Comparison of ENCODE assay signal across 15 mouse cellular contexts in genomic region chr1:74971353-74972050, GRCm38 (mm10). TPM values are rescaled to one million over a fixed set of nuclear protein-coding genes. Genes with fewer than 3 reads are reported as not detected.
DNase-seq lines count a peak whose midpoint lies in the region; ATAC-seq and TF ChIP-seq lines count a peak whose summit lies in the region.
"Had no signal": no experiment of that assay in that cellular context is flagged by ENCODE, and none has a peak within 500 bp of the region (broad histone marks: within the 10 kb centered on the region; RNA-seq: fewer than 3 reads in every experiment).

No protein-coding gene starts in this region.

- peak; percentile 27; the same call in 1 of the 2 replicates for ATAC-seq in lung, embryonic 15.5 days (ENCODE audit: borderline replicate concordance, extremely low read depth, low FRiP score, low TSS enrichment)
- no peak for ATAC-seq in forebrain, embryonic 11.5 days (replicated peaks; ENCODE audit: low FRiP score)
- ATAC-seq in forebrain, postnatal 0 days: no peak

- no peaks in the 10 kb centered on the region for H3K27me3 ChIP-seq in lung, embryonic 15.5 days
- H3K27me3 ChIP-seq in embryonic facial prominence, embryonic 10.5 days (replicated peaks; ENCODE audit: low read depth, poor library complexity, severe bottlenecking): 0 out of 2 replicates have a peak, but pooled peaks cover 6% of the 10 kb centered on the region
- H3K27me3 ChIP-seq in forebrain, embryonic 11.5 days (ENCODE audit: control insufficient read depth, insufficient read depth, low read length): no peaks in the 10 kb centered on the region
- H3K27me3 ChIP-seq in forebrain, postnatal 0 days (ENCODE audit: insufficient read depth, low read length): no peaks in the 10 kb centered on the region
- H3K27me3 ChIP-seq: hindbrain, embryonic 12.5 days had no signal

- no peak overlapping the region for H3K4me3 ChIP-seq in lung, adult 2 months (replicated peaks; ENCODE audit: extremely low read depth, low read depth, low read length)
- no peak overlapping the region for H3K4me3 ChIP-seq in lung, embryonic 15.5 days
- H3K4me3 ChIP-seq in embryonic facial prominence, embryonic 10.5 days: no peak overlapping the region
- H3K4me3 ChIP-seq in forebrain, embryonic 11.5 days (ENCODE audit: low read depth, low read length): no peak overlapping the region
- no peak overlapping the region for H3K4me3 ChIP-seq in forebrain, postnatal 0 days (ENCODE audit: low read depth, low read length)
- H3K4me3 ChIP-seq: heart, adult 2 months; hindbrain, embryonic 12.5 days; myocyte had no signal

- no peak overlapping the region for H3K27ac ChIP-seq in lung, embryonic 15.5 days
- no peak overlapping the region for H3K27ac ChIP-seq in embryonic facial prominence, embryonic 10.5 days (replicated peaks)
- no peak overlapping the region for H3K27ac ChIP-seq in forebrain, embryonic 11.5 days (ENCODE audit: low read depth, low read length)
- no peak overlapping the region for H3K27ac ChIP-seq in forebrain, postnatal 0 days (ENCODE audit: low read depth, low read length)
- H3K27ac ChIP-seq: heart, adult 2 months; hindbrain, embryonic 12.5 days had no signal

- H3K4me1 ChIP-seq in lung, adult 2 months (ENCODE audit: control insufficient read depth, insufficient read depth, low read length): no peaks in the 10 kb centered on the region
- no peaks in the 10 kb centered on the region for H3K4me1 ChIP-seq in lung, embryonic 15.5 days
- H3K4me1 ChIP-seq in embryonic facial prominence, embryonic 10.5 days: peaks cover 5% of the 10 kb centered on the region; the same call in 1 of the 2 replicates
- H3K4me1 ChIP-seq in forebrain, embryonic 11.5 days (replicated peaks; ENCODE audit: control insufficient read depth, insufficient read depth, low read length): no peaks in the 10 kb centered on the region
- no peaks in the 10 kb centered on the region for H3K4me1 ChIP-seq in forebrain, postnatal 0 days (ENCODE audit: insufficient read depth)
- H3K4me1 ChIP-seq: hindbrain, embryonic 12.5 days had no signal

- DNase-seq in lung, adult 18-20 months: peak; percentile 46 to 70
- DNase-seq in lung, adult 2 months: no peak
- peak; percentile 65 for DNase-seq in kidney, postnatal 14 days
- DNase-seq in embryonic facial prominence, embryonic 10.5 days (ENCODE audit: low spot score): no peak
- no peak for DNase-seq in forebrain, embryonic 11.5 days (ENCODE audit: low spot score)
- no peak for DNase-seq in left cerebral cortex, adult 9 months (ENCODE audit: low spot score in 2 of 2)
- no peak for DNase-seq in forebrain, postnatal 0 days
- DNase-seq: adrenal gland, postnatal 25 days; cerebellum, adult 18-20 months; heart, adult 2 months; retina, postnatal 1 day had no signal

- no peak overlapping the region for H3K9ac ChIP-seq in lung, embryonic 15.5 days
- H3K9ac ChIP-seq in forebrain, embryonic 11.5 days (ENCODE audit: low read length): no peak overlapping the region
- no peak overlapping the region for H3K9ac ChIP-seq in forebrain, postnatal 0 days
- H3K9ac ChIP-seq: hindbrain, embryonic 12.5 days had no signal

- WGBS in lung, adult 2 months: 46% methylated on average over 4 of the region's 4 CpGs
- WGBS in lung, embryonic 15.5 days: 39% methylated on average over 4 of the region's 4 CpGs
- WGBS in embryonic facial prominence, embryonic 10.5 days: 67% methylated on average over 4 of the region's 4 CpGs
- 64% methylated on average over 4 of the region's 4 CpGs for WGBS in forebrain, embryonic 11.5 days
- WGBS in forebrain, postnatal 0 days: 67% methylated on average over 4 of the region's 4 CpGs

- H3K9me3 ChIP-seq in lung, embryonic 15.5 days: no peaks in the 10 kb centered on the region
- no peaks in the 10 kb centered on the region for H3K9me3 ChIP-seq in embryonic facial prominence, embryonic 10.5 days
- H3K9me3 ChIP-seq in forebrain, embryonic 11.5 days (ENCODE audit: control insufficient read depth, low read length): no peaks in the 10 kb centered on the region
- H3K9me3 ChIP-seq in forebrain, postnatal 0 days (ENCODE audit: low read length): no peaks in the 10 kb centered on the region
- H3K9me3 ChIP-seq: hindbrain, embryonic 12.5 days had no signal

- no peak for TF ChIP-seq CTCF in lung, adult 2 months (IDR thresholded peaks at IDR 0.05; ENCODE audit: insufficient read depth, low read length)
- TF ChIP-seq CTCF in forebrain, postnatal 0 days (IDR thresholded peaks at IDR 0.05; ENCODE audit: low read depth): no peak

- no peak overlapping the region for H3K4me2 ChIP-seq in lung, embryonic 15.5 days
- no peak overlapping the region for H3K4me2 ChIP-seq in forebrain, embryonic 11.5 days (ENCODE audit: low read depth, low read length, severe bottlenecking)
- H3K4me2 ChIP-seq in forebrain, postnatal 0 days (ENCODE audit: low read depth): no peak overlapping the region
- H3K4me2 ChIP-seq: hindbrain, embryonic 12.5 days had no signal

- no peaks in the 10 kb centered on the region for H3K36me3 ChIP-seq in lung, embryonic 15.5 days
- H3K36me3 ChIP-seq in embryonic facial prominence, embryonic 10.5 days (replicated peaks): no peaks in the 10 kb centered on the region
- no peaks in the 10 kb centered on the region for H3K36me3 ChIP-seq in forebrain, embryonic 11.5 days (ENCODE audit: control insufficient read depth, insufficient read depth, low read length)
- no peaks in the 10 kb centered on the region for H3K36me3 ChIP-seq in forebrain, postnatal 0 days (ENCODE audit: insufficient read depth)
- H3K36me3 ChIP-seq: hindbrain, embryonic 12.5 days had no signal

- no peak for TF ChIP-seq POLR2A in lung, adult 2 months (IDR thresholded peaks at IDR 0.05; ENCODE audit: borderline replicate concordance, extremely low read depth, low read depth, low read length)

RNA-seq across cellular contexts. Expression of gene Ihh, which starts 20.0 kb away (rescaled TPM):
- 0.54 and 1.2 TPM in 2 replicates for polyA plus RNA-seq in lung, adult 2 months (2012; rRNA removed)
- polyA plus RNA-seq in lung, embryonic 15.5 days (2015; fragmentation: Nextera tagmentation; extraction: Ambion mirVana): 0.06 and 0.07 TPM in 2 replicates
- polyA plus RNA-seq in embryonic facial prominence, embryonic 10.5 days (2016; fragmentation: Nextera tagmentation; extraction: Ambion mirVana): 0.11 TPM in 1 of 2 replicates, not detected in the other
- polyA plus RNA-seq in forebrain, embryonic 11.5 days (2014; fragmentation: Nextera tagmentation; extraction: Ambion mirVana): 0.07 and 0.35 TPM in 2 replicates
- 0.08 and 0.29 TPM in 2 replicates for total RNA-seq in forebrain, postnatal 0 days (2014; rRNA removed)
- polyA plus RNA-seq in forebrain, postnatal 0 days (2015; fragmentation: Nextera tagmentation; extraction: Ambion mirVana): 0.11 and 0.19 TPM in 2 replicates

RNA-seq across cellular contexts. Expression of gene Cfap65, which starts 36.1 kb away (rescaled TPM):
- polyA plus RNA-seq in lung, adult 2 months (2012; rRNA removed): 23.0 and 27.7 TPM in 2 replicates
- 0.81 and 0.97 TPM in 2 replicates for polyA plus RNA-seq in lung, embryonic 15.5 days (2015; fragmentation: Nextera tagmentation; extraction: Ambion mirVana)
- polyA plus RNA-seq in embryonic facial prominence, embryonic 10.5 days (2016; fragmentation: Nextera tagmentation; extraction: Ambion mirVana): 0.08 TPM in 1 of 2 replicates, not detected in the other
- 0.11 and 0.25 TPM in 2 replicates for polyA plus RNA-seq in forebrain, embryonic 11.5 days (2014; fragmentation: Nextera tagmentation; extraction: Ambion mirVana)
- 2.1 and 3.4 TPM in 2 replicates for total RNA-seq in forebrain, postnatal 0 days (2014; rRNA removed)
- polyA plus RNA-seq in forebrain, postnatal 0 days (2015; fragmentation: Nextera tagmentation; extraction: Ambion mirVana): 0.52 and 1.1 TPM in 2 replicates
- total RNA-seq: heart, adult 2 months; megakaryocyte progenitor cell, adult 5-6 weeks had no signal
- polyA plus RNA-seq: myocyte had no signal

Comparison
In these comparisons a context has a peak if more than half of its experiments do, and no peak if none do; other contexts are left out.
1. DNase-seq: peak in lung, adult 18-20 months (2 of 2) and kidney, postnatal 14 days (single experiment); none in lung, adult 2 months (single experiment), embryonic facial prominence, embryonic 10.5 days (single experiment), forebrain, embryonic 11.5 days (single experiment), left cerebral cortex, adult 9 months (0 of 2) and forebrain, postnatal 0 days (single experiment).
2. RNA of gene Cfap65, which starts 36.1 kb away (polyA plus RNA-seq): 23.0 to 27.7 TPM in lung, adult 2 months; 0.52 to 1.1 TPM in forebrain, postnatal 0 days, 0.81 to 0.97 TPM in lung, embryonic 15.5 days, 0.11 to 0.25 TPM in forebrain, embryonic 11.5 days and 0.08 TPM in embryonic facial prominence, embryonic 10.5 days; every median in the first group is over 10 times any median in the second.